Mouse (Mus musculus) liver, embryonic 11.5 days (tissue): ENCODE results near the gene Thada. TPM values are rescaled to one million over a fixed set of nuclear protein-coding genes. Genes with fewer than 3 reads are reported as not detected.

Source experiments
- ATAC-seq: fragments of 200-750 bp; cut with Nextera tagmentation; replicated peaks from 2 replicates; pipeline ENCODE4 v1.8.0; 2017; ENCODE audit warnings: moderate number of reproducible peaks, mild to moderate bottlenecking, moderate TSS enrichment, moderate library complexity; ENCODE audit not compliant: low FRiP score
- DNase-seq: peaks from one replicate; pipeline ENCODE4 v3.0.0-alpha.2; 2017; ENCODE audit warnings: low spot score
- H3K27ac ChIP-seq: fragments of 300-500 bp; sonication (generic); 2 replicates; pipeline ENCODE4 v1.5.1; 2014; ENCODE audit warnings: mild to moderate bottlenecking, low read depth, low read length, control low read depth
- H3K27me3 ChIP-seq: fragments of 300-500 bp; sonication (generic); replicated peaks from 2 replicates; pipeline ENCODE4 v1.6.1; 2014; ENCODE audit warnings: low read length, mixed read lengths; ENCODE audit not compliant: control insufficient read depth, insufficient read depth
- H3K36me3 ChIP-seq: fragments of 300-500 bp; sonication (generic); 2 replicates; pipeline ENCODE4 v1.6.1; 2014; ENCODE audit warnings: mild to moderate bottlenecking, low read length, moderate library complexity, mixed read lengths; ENCODE audit not compliant: control insufficient read depth, insufficient read depth
- H3K4me1 ChIP-seq: fragments of 300-500 bp; sonication (generic); replicated peaks from 2 replicates; pipeline ENCODE4 v1.6.1; 2014; ENCODE audit warnings: low read length, mixed read lengths; ENCODE audit not compliant: control insufficient read depth, insufficient read depth
- H3K4me2 ChIP-seq: fragments of 300-500 bp; sonication (generic); 2 replicates; pipeline ENCODE4 v1.6.1; 2014; ENCODE audit warnings: mild to moderate bottlenecking, control low read depth, moderate library complexity
- H3K4me3 ChIP-seq: fragments of 300-500 bp; sonication (generic); 2 replicates; pipeline ENCODE4 v1.5.1; 2014; ENCODE audit warnings: low read depth, low read length, control low read depth
- H3K9ac ChIP-seq: fragments of 300-500 bp; sonication (generic); 2 replicates; pipeline ENCODE4 v1.6.1; 2014; ENCODE audit warnings: low read depth, low read length, control low read depth
- H3K9me3 ChIP-seq: fragments of 300-500 bp; sonication (generic); 2 replicates; pipeline ENCODE4 v1.6.1; 2016; ENCODE audit warnings: low read length, inconsistent platforms, mixed read lengths; ENCODE audit not compliant: control insufficient read depth
- WGBS: fragments of 180-500 bp; shearing (Covaris S2); extraction: QIAGEN DNeasy Blood & Tissue Kit; methylation state at CpG from one replicate; pipeline ENCODE4 v1.1.7; 2014; 5-methylcytosine and 5-hydroxymethylcytosine counted together
- polyA plus RNA-seq: library from polyadenylated mRNA; unstranded; fragments of >200 nt; fragmentation: Nextera tagmentation; extraction: Ambion mirVana; gene quantifications from 2 replicates; pipeline ENCODE4 v1.2.1, GENCODE M21; 2014

The Thada gene
- polyA plus RNA-seq, 1 experiment from 2014 or later: 12.3 TPM

DNA sequence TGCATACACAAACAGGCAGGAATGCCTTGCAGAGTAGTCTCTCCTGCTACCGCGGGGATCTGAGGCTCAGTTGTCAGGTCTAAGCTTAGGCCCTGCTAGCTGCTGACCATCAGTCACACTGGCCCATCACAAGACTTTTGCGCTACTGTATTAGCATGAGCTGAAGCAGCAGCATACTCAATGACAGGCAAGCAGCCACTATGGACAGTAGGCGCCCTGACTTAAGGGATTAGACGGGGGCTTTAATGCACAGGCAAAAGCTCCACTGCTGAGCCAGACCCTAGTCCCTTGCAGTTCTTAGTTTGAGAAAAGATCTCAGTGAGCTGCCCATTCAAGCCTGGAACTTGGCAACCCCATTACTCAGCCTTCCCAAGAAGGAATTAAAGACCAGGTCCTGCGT lies 66.6 kb downstream of the Thada start:
- no peaks in the 10 kb centered on the region for H3K4me1 ChIP-seq

DNA sequence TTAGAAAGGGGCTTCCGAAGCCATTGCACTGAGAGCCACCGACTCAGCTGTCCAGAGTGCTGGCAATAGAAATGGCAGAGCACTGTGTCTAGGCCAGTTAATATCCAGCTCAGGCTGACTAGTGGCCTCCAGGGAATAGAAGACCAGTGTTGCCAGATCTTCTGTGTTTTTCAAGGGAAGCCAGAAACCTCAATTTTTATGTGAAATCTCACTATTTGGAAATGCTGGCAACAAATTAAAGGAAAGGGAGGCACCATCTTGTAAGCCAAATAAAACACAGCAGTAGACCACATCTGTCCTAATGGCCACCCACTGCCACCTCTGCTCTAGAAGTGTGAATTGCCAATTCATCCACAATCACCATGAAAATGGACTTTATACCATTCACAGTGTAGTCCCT lies 76.0 kb downstream of the Thada start:
- Histone ChIP-seq H3K4me1 (no peaks in the 10 kb centered on the region), H3K4me3 (no peak overlapping the region), H3K36me3 (peaks cover 17% of the 10 kb centered on the region), H3K9ac (no peak overlapping the region), H3K9me3 (no peaks in the 10 kb centered on the region), H3K27me3 (no peaks in the 10 kb centered on the region), H3K27ac (no peak overlapping the region), H3K4me2 (no peak overlapping the region)
- DNase-seq (no peak), ATAC-seq (no peak)
- WGBS: 95% methylated on average over 2 of the region's 2 CpGs

More for the DNA sequence above, 66.6 kb downstream of the Thada start:
- Histone ChIP-seq H3K27ac (no peak overlapping the region), H3K9me3 (no peaks in the 10 kb centered on the region), H3K27me3 (no peaks in the 10 kb centered on the region), H3K4me2 (no peak overlapping the region), H3K36me3 (peaks cover 3% of the 10 kb centered on the region; the same call in 1 of the 2 replicates), H3K9ac (no peak overlapping the region), H3K4me3 (no peak overlapping the region)
- ATAC-seq (no peak), DNase-seq (no peak)
- WGBS: 94% methylated on average over 6 of the region's 6 CpGs

GRCm38 (mm10) chr17:84386176-84386575 lies 79.8 kb downstream of the Thada start:
- 87% methylated on average over 4 of the region's 4 CpGs for WGBS
- peaks cover 18% of the 10 kb centered on the region for H3K36me3 ChIP-seq
- DNase-seq (no peak), ATAC-seq (no peak)
- no peaks in the 10 kb centered on the region for H3K4me1 ChIP-seq
- no peak overlapping the region for H3K9ac ChIP-seq
- H3K27ac ChIP-seq: no peak overlapping the region
- no peaks in the 10 kb centered on the region for H3K27me3 ChIP-seq
- no peak overlapping the region for H3K4me2 ChIP-seq
- no peaks in the 10 kb centered on the region for H3K9me3 ChIP-seq
- no peak overlapping the region for H3K4me3 ChIP-seq

DNA sequence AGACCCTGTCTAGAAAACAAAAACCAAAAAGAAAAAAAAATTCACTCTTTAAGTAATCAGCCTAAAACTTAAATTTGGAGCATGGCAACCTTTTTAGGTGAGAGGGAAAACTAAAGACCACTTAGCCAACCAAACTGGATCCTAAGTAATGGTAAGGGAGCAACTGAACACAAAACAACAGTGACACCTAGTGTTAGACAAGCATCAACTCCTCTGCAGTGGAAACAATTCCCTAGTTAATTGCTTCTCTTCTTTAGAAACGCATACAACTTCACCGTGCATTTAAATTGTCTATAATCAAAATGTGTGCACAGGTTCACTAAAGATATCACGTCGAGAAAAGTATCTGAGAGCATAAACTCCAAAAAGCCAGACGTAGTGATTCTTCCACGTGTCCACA lies 80.3 kb downstream of the Thada start:
- Histone ChIP-seq H3K9me3 (no peaks in the 10 kb centered on the region), H3K4me3 (no peak overlapping the region), H3K36me3 (peaks cover 14% of the 10 kb centered on the region), H3K9ac (no peak overlapping the region), H3K27ac (no peak overlapping the region), H3K4me2 (no peak overlapping the region), H3K4me1 (no peaks in the 10 kb centered on the region), H3K27me3 (no peaks in the 10 kb centered on the region)
- no peak for ATAC-seq
- DNase-seq: no peak
- 94% methylated on average over 6 of the region's 6 CpGs for WGBS

GRCm38 (mm10) chr17:84384661-84385060 lies 81.3 kb downstream of the Thada start:
- Histone ChIP-seq H3K4me1 (no peaks in the 10 kb centered on the region), H3K27ac (no peak overlapping the region), H3K9ac (no peak overlapping the region), H3K9me3 (no peaks in the 10 kb centered on the region), H3K27me3 (no peaks in the 10 kb centered on the region), H3K4me2 (no peak overlapping the region), H3K36me3 (peaks cover 20% of the 10 kb centered on the region), H3K4me3 (no peak overlapping the region)
- no peak for DNase-seq
- no peak for ATAC-seq

GRCm38 (mm10) chr17:84380340-84380739 lies 85.7 kb downstream of the Thada start:
- no peak overlapping the region for H3K27ac ChIP-seq
- no peak overlapping the region for H3K9ac ChIP-seq
- no peaks in the 10 kb centered on the region for H3K27me3 ChIP-seq
- ATAC-seq (no peak), DNase-seq (no peak)
- no peak overlapping the region for H3K4me2 ChIP-seq
- H3K4me1 ChIP-seq: no peaks in the 10 kb centered on the region
- peaks cover 12% of the 10 kb centered on the region for H3K36me3 ChIP-seq
- WGBS: 90% methylated on average over 9 of the region's 9 CpGs
- no peaks in the 10 kb centered on the region for H3K9me3 ChIP-seq
- no peak overlapping the region for H3K4me3 ChIP-seq

DNA sequence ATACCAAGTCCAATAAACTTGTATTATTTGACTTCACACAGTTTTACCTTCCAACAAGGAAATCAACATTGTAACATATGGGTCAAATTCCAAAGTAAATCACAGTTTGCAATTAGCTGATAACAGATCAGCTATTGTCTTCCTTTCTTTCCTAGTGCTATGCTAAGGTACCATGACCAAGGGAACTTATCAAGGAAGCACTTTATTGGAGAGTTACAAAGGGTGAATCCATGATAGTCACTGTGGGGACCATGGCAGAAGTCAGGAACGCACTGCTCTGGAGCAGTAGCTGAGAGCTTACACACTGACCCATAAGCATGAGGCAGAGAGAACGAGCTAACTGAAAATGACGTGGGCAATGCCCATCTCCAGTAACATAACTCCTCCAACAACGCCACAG lies 89.1 kb downstream of the Thada start:
- H3K4me1 ChIP-seq: no peaks in the 10 kb centered on the region
- WGBS: 94% methylated on average over 4 of the region's 4 CpGs
- no peak overlapping the region for H3K9ac ChIP-seq
- H3K27ac ChIP-seq: no peak overlapping the region
- DNase-seq: no peak
- no peak overlapping the region for H3K4me3 ChIP-seq
- H3K9me3 ChIP-seq: no peaks in the 10 kb centered on the region
- H3K27me3 ChIP-seq: no peaks in the 10 kb centered on the region
- no peak overlapping the region for H3K4me2 ChIP-seq
- peaks cover 6% of the 10 kb centered on the region; the same call in 1 of the 2 replicates for H3K36me3 ChIP-seq
- ATAC-seq: no peak

DNA sequence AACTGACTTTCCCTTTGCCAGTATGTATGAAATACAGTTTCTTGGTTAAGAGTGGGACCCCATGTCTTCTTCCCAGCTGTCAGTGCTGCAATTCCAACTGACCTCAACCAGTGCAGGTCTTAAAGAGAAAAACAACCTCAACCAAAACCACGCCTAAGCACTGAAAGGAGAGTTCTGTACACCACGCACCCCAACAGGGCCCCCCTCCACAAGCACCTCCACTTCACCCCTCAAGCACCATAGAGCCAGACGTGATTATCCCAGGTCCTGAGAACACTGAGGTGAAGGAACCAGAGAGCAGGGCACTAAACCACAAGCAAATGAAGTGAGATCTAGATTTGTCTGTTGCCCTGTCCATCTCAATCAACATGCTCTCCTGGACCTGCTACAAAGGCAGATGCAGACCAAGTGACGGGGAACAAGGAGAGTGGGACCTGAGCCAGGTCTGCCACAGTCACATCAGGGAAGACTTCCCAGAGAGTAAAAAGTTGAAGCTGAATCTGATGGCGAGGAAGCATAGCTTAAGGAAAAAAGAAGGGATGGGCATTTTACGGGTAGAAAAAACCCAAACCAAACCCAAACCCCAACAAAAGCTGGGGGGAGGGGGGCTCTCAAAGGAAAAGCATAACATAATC lies 93.5 kb downstream of the Thada start:
- H3K9me3 ChIP-seq: no peaks in the 10 kb centered on the region
- H3K36me3 ChIP-seq: no peaks in the 10 kb centered on the region; the same call in 1 of the 2 replicates
- no peak overlapping the region for H3K4me2 ChIP-seq
- DNase-seq (no peak), ATAC-seq (no peak)
- no peak overlapping the region for H3K27ac ChIP-seq
- 87% methylated on average over 6 of the region's 6 CpGs for WGBS
- H3K4me3 ChIP-seq: no peak overlapping the region
- no peaks in the 10 kb centered on the region for H3K27me3 ChIP-seq
- H3K4me1 ChIP-seq: no peaks in the 10 kb centered on the region; the same call in 1 of the 2 replicates
- H3K9ac ChIP-seq: no peak overlapping the region

GRCm38 (mm10) chr17:84370385-84370784 lies 95.6 kb downstream of the Thada start:
- no peak overlapping the region for H3K4me3 ChIP-seq
- H3K4me2 ChIP-seq: no peak overlapping the region
- no peak overlapping the region for H3K27ac ChIP-seq
- no peaks in the 10 kb centered on the region for H3K27me3 ChIP-seq
- 82% methylated on average over 5 of the region's 5 CpGs for WGBS
- no peaks in the 10 kb centered on the region for H3K9me3 ChIP-seq
- no peaks in the 10 kb centered on the region; the same call in 1 of the 2 replicates for H3K36me3 ChIP-seq
- H3K9ac ChIP-seq: no peak overlapping the region
- no peaks in the 10 kb centered on the region; the same call in none of the 2 replicates for H3K4me1 ChIP-seq
- DNase-seq: no peak
- no peak for ATAC-seq
